Mouse (Mus musculus): ENCODE data around the gene Gm11168.
"Not testable (repeated sequence)": the region's sequence is repeated elsewhere in the genome, so short reads cannot be mapped to it uniquely, and the experiment has no call there.

Gene Gm11168

GRCm38 (mm10) chr9:3025653-3026052 lies 22.5 kb downstream of the Gm11168 start:
- peak; percentile 12 for DNase-seq (ENCODE audit: low spot score)

DNA sequence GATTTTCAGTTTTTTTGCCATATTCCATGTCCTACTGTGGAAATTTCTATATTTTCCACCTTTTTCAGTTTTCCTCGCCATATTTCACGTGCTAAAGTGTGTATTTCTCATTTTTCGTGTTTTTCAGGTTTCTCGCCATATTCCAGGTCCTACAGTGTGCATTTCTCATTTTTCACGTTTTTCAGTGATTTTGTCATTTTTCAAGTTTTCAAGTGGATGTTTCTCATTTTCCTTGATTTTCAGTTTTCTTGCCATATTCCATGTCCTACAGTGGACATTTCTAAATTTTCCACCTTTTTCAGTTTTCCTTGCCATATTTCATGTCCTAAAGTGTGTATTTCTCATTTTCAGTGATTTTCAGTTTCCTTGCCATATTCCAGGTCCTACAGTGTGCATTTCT lies 23.0 kb downstream of the Gm11168 start:
- DNase-seq (ENCODE audit: low spot score): not testable (repeated sequence)

GRCm38 (mm10) chr9:3026741-3027140 lies 23.6 kb downstream of the Gm11168 start:
- not testable (repeated sequence) for DNase-seq (ENCODE audit: low spot score)

GRCm38 (mm10) chr9:3027200-3027599 lies 24.1 kb downstream of the Gm11168 start:
- not testable (repeated sequence) for DNase-seq (ENCODE audit: low spot score)

DNA sequence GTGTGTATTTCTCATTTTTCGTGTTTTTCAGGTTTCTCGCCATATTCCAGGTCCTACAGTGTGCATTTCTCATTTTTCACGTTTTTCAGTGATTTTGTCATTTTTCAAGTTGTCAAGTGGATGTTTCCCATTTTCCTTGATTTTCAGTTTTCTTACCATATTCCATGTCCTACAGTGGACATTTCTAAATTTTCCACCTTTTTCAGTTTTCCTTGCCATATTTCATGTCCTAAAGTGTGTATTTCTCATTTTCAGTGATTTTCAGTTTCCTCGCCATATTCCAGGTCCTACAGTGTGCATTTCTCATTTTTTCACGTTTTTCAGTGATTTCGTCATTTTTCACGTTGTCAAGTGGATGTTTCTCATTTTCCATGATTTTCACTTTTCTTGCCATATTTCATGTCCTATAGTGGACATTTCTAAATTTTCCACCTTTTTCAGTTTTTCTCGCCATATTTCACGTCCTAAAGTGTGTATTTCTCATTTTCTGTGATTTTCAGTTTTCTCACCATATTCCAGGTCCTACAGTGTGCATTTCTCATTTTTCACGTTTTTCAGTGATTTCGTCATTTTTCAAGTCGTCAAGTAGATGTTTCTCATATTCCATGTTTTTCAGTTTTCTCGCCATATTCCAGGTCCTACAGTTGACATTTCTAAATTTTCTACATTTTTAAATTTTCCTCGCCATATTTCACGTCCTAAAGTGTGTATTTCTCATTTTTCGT lies 26.3 kb downstream of the Gm11168 start:
- not testable (repeated sequence) for DNase-seq (ENCODE audit: low spot score)

GRCm38 (mm10) chr9:3030677-3031318 lies 27.7 kb downstream of the Gm11168 start:
- DNase-seq (ENCODE audit: low spot score): not testable (repeated sequence)

- DNase-seq (ENCODE audit: low spot score): not testable (repeated sequence)
These were observed 31.2 kb downstream of the Gm11168 start, which contains the start of gene Gm17535 for GRCm38 (mm10) chr9:3034299-3034698. Gene Gm17535 (plus strand): TSS chr9:3034599.

GRCm38 (mm10) chr9:3036577-3036976 lies 33.4 kb downstream of the Gm11168 start, which contains the start of gene Gm10715:
Gene Gm10715 (plus strand): TSS chr9:3036877.
- not testable (repeated sequence) for DNase-seq (ENCODE audit: low spot score)

GRCm38 (mm10) chr9:3038161-3038560 lies 35.0 kb downstream of the Gm11168 start:
- DNase-seq (ENCODE audit: low spot score): not testable (repeated sequence)

All from ovary, postnatal 36 days (tissue).